Mouse (Mus musculus) small intestine, adult 2 months (tissue): ENCODE measurements at regions not wholly inside any gene's neighbourhood (a gene's known extent, or its start where the extent isn't known, plus 50 kb on each side); places are given as distances from the start of the nearest gene placed in this dataset.

Source experiments
- H3K27ac ChIP-seq: fragments of 200-500 bp; 2 replicates; pipeline ENCODE4 v1.5.1; 2012; ENCODE audit warnings: low read depth, low read length, control low read depth, inconsistent platforms; ENCODE audit not compliant: insufficient read depth
- H3K27me3 ChIP-seq: fragments of 200-500 bp; 2 replicates; pipeline ENCODE4 v1.6.1; 2012; ENCODE audit warnings: mild to moderate bottlenecking, moderate library complexity, low read length, inconsistent platforms; ENCODE audit not compliant: control insufficient read depth, insufficient read depth
- H3K36me3 ChIP-seq: fragments of 200-500 bp; 2 replicates; pipeline ENCODE4 v1.6.1; 2012; ENCODE audit warnings: mild to moderate bottlenecking, low read length, control low read depth, inconsistent platforms; ENCODE audit not compliant: control insufficient read depth, insufficient read depth
- H3K4me1 ChIP-seq: fragments of 200-500 bp; 2 replicates; pipeline ENCODE4 v1.6.1; 2012; ENCODE audit warnings: low read length, inconsistent platforms, mixed read lengths; ENCODE audit not compliant: control insufficient read depth, insufficient read depth, insufficient read length
- H3K4me3 ChIP-seq: fragments of 200-500 bp; 2 replicates; pipeline ENCODE4 v1.5.1; 2012; ENCODE audit warnings: low read depth, mild to moderate bottlenecking, control low read depth, inconsistent platforms, low read length, moderate library complexity
- CTCF ChIP-seq: fragments of 200-500 bp; IDR thresholded peaks from 2 replicates; pipeline ENCODE4 v1.5.1; 2012; ENCODE audit warnings: low read depth, mild to moderate bottlenecking, control low read depth, inconsistent platforms, low read length, moderate library complexity, mixed read lengths; ENCODE audit not compliant: insufficient replicate concordance, insufficient read length; ENCODE audit errors: extremely low read depth
- POLR2A ChIP-seq: fragments of 200-500 bp; IDR thresholded peaks from 2 replicates; pipeline ENCODE4 v1.6.1; 2012; ENCODE audit warnings: low read depth, mild to moderate bottlenecking, control low read depth, inconsistent platforms, low read length, moderate library complexity
- WGBS: fragments of 180-500 bp; shearing (Covaris S2); methylation state at CpG from one replicate; pipeline ENCODE4 v1.1.7; 2018; 5-methylcytosine and 5-hydroxymethylcytosine counted together

- 87% methylated on average over 8 of the region's 8 CpGs for WGBS
- Histone ChIP-seq H3K36me3 (no peaks in the 10 kb centered on the region), H3K27ac (no peak overlapping the region), H3K27me3 (no peaks in the 10 kb centered on the region), H3K4me3 (no peak overlapping the region), H3K4me1 (no peaks in the 10 kb centered on the region)
- TF ChIP-seq CTCF (no peak), POLR2A (no peak)
These were observed 248.7 kb downstream of the Tgfb2 start for GRCm38 (mm10) chr1:186457098-186457497.

- Histone ChIP-seq H3K4me1 (no peaks in the 10 kb centered on the region), H3K4me3 (no peak overlapping the region), H3K27me3 (no peaks in the 10 kb centered on the region), H3K27ac (no peak overlapping the region), H3K36me3 (no peaks in the 10 kb centered on the region)
- WGBS = 97% methylated on average over 3 of the region's 3 CpGs
- TF ChIP-seq POLR2A (no peak), CTCF (peak; percentile 45; the same call in 1 of the 2 replicates)
These were observed 249.7 kb downstream of the Tgfb2 start for GRCm38 (mm10) chr1:186456131-186456530.

GRCm38 (mm10) chr1:186455177-186455660, 250.6 kb downstream of the Tgfb2 start:
- H3K27me3 ChIP-seq = no peaks in the 10 kb centered on the region
- 85% methylated on average over 7 of the region's 7 CpGs for WGBS
- TF ChIP-seq POLR2A (no peak), CTCF (no peak)
- H3K36me3 ChIP-seq = no peaks in the 10 kb centered on the region
- no peak overlapping the region for H3K4me3 ChIP-seq
- no peaks in the 10 kb centered on the region for H3K4me1 ChIP-seq
- H3K27ac ChIP-seq = no peak overlapping the region

GRCm38 (mm10) chr1:186454393-186455085, 251.2 kb downstream of the Tgfb2 start:
- no peak overlapping the region for H3K27ac ChIP-seq
- no peaks in the 10 kb centered on the region for H3K36me3 ChIP-seq
- H3K4me1 ChIP-seq = no peaks in the 10 kb centered on the region
- H3K27me3 ChIP-seq = no peaks in the 10 kb centered on the region
- WGBS = 31% methylated on average over 4 of the region's 4 CpGs
- TF ChIP-seq CTCF (no peak), POLR2A (no peak)
- no peak overlapping the region for H3K4me3 ChIP-seq

GRCm38 (mm10) chr1:186448841-186449650, 256.7 kb downstream of the Tgfb2 start:
- no peak for TF ChIP-seq CTCF
- no peak for TF ChIP-seq POLR2A
- no peaks in the 10 kb centered on the region for H3K36me3 ChIP-seq
- no peaks in the 10 kb centered on the region for H3K4me1 ChIP-seq
- H3K4me3 ChIP-seq = no peak overlapping the region
- H3K27me3 ChIP-seq = no peaks in the 10 kb centered on the region
- H3K27ac ChIP-seq = no peak overlapping the region
- WGBS = 49% methylated on average over 16 of the region's 16 CpGs

GRCm38 (mm10) chr1:186447521-186447920, 258.3 kb downstream of the Tgfb2 start:
- Histone ChIP-seq H3K4me1 (no peaks in the 10 kb centered on the region), H3K36me3 (no peaks in the 10 kb centered on the region), H3K27me3 (no peaks in the 10 kb centered on the region), H3K4me3 (no peak overlapping the region), H3K27ac (no peak overlapping the region)
- WGBS = 22% methylated on average over 1 of the region's 1 CpGs
- TF ChIP-seq POLR2A = no peak

- Histone ChIP-seq H3K27ac (no peak overlapping the region), H3K36me3 (no peaks in the 10 kb centered on the region)
These were observed 261.1 kb downstream of the Tgfb2 start for GRCm38 (mm10) chr1:186444701-186445131.

More at GRCm38 (mm10) chr1:186444701-186445131, 261.1 kb downstream of the Tgfb2 start:
- no peaks in the 10 kb centered on the region for H3K27me3 ChIP-seq
- 47% methylated on average over 5 of the region's 5 CpGs for WGBS
- H3K4me3 ChIP-seq = no peak overlapping the region
- H3K4me1 ChIP-seq = no peaks in the 10 kb centered on the region
- TF ChIP-seq CTCF = no peak
- TF ChIP-seq POLR2A = no peak
